Mouse (Mus musculus): ENCODE measurements at regions not wholly inside any gene's neighbourhood (a gene's known extent, or its start where the extent isn't known, plus 50 kb on each side); places are given as distances from the start of the nearest gene placed in this dataset.
A peak's percentile ranks its signal among the peaks of the same experiment; 100 is the strongest.
"Not testable (repeated sequence)": the region's sequence is repeated elsewhere in the genome, so short reads cannot be mapped to it uniquely, and the experiment has no call there.

DNA sequence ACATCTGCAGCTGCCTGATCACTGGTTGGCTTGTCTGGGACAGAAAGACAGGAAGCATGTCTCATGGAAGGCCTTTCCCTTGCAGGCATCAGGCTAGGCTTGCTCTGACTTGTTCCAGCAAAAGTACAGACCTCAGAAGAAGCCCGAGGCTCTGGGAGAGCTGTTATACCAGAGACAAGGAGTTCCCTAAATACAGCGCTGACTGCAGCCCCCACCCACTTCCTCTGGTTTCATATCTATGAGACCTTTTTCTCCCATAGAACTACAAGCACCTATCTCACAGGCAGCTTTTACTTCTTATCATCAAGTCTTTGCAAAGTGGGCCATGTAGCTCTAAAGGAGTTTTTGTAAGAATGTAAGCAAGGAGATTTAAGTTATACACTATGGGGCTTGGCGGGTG lies 312.2 kb upstream of the Vmn1r3 start:
- not testable (repeated sequence) for DNase-seq

DNA sequence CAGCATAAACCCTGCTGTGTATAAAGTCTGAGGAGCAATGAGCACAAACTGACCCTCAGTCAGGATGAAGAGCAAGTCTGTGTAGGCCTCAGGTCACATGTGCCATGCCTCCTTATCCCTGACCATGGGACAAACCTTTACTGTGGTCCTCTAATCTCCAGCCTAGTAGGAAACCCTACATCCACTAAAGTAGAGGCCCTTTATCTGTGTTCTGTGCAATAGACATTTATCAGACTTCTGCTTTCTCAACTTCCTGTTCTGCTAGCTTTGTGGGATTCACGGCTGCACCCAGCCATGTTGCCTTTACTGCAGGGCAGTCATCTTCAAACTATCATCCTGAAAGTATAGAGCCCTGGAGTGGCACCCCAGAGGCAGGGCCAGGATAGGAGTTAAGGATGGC lies 310.8 kb upstream of the Vmn1r3 start:
- not testable (repeated sequence) for DNase-seq

DNA sequence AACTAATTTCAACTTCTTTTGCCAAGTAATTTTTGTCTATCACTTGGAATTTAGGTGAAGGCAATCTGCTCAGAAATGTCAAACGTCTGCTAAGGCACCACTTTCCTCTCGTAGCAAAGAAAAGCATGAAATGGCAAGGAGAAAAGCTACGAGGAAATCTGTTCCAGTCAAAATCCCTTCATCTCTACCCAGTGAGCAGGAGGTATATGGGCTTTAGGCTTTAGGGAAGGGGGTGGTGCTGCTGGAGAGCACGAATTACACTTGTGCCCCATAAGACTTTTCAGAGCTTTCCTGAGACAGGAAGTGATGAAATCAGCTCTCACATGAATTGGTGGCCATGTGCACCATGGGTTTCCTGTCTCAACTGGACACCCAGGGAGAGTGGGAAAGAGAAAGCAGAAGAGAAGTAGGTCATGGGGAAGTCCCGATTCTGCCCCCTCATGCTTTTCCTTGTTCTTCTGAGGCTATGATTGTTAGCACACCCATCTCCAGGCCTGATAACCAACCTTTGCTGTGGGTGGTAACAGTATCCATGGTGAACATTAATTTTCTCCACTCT lies 309.0 kb upstream of the Vmn1r3 start:
- not testable (repeated sequence) for DNase-seq

DNA sequence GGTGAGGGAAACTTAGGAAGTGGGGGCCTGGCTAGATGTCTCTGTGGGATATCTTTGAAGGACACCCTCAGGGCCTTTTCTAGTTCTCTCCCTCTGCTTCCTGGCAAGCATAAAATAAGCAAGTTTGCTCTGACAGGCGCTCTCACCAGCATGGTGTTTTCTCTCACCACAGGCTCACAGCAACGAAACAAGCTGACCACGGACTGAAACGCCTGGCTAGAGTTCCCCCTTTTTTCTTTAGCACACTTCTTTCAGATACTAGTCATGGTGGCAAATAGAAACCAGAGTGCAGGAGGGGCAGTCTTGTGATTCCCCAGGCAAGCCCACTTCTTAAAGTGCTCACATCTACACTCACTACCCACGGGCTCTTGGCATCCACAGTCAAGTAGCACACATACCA lies 305.7 kb upstream of the Vmn1r3 start:
- not testable (repeated sequence) for DNase-seq

DNA sequence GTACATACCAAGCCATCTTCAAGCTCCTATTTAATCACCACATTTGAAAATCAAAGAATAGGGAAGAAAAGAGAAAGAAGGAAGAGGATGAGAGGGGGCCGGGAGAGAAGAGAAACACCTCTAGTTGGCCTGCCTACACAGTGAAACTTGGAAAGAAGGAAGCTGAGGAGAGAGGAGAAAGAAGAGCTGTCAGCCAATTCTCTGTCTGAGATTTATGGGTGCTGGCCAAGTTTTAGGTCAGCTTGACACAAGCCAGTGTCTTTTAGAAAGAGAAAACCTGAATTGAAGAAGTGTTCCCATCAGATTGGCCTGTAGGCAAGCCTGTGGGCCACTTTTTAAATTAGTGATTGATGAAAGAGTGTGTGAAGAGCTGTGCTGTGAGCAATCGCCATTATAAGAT lies 296.9 kb upstream of the Vmn1r3 start:
- no peak for DNase-seq

DNA sequence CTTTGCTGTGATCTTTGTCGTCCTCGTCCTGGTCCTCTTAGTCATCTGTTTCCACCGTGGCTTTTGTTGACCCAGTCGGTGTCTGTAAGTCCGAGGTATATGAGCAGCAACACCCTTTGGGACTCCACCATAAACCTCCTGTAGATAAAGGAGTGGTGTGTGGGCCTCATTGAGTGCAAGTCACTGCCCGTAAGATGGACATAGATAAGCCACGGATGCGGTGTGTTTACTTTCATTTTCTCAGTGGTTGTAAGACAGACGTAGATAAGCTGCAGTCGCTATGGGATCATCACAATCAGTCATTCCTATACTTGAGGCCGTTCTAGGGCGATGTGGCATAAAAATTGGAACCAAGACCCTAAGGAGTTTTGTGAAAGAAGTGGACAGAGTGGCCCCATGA lies 271.6 kb upstream of the Vmn1r3 start:
- DNase-seq = no peak

DNA sequence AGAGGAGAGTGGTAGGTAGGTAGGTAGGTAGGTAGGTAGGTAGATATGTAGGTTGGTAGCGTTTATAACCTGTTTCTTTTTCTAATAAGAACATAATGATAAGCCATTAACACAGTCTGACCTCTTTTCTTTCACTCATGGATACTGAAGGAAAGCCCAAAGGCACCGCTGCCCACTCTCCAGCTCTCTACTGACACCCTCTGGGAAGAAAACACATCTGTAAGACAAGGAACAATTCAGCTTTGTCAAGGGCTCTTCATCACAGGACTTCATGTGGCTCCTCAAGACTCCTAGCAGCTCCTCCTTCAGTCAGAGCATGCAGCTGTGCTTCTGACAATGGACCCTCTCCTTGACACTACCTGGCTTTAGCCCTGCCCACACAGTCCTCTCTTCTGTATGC lies 252.2 kb upstream of the Vmn1r3 start:
- DNase-seq = not testable (repeated sequence)

DNA sequence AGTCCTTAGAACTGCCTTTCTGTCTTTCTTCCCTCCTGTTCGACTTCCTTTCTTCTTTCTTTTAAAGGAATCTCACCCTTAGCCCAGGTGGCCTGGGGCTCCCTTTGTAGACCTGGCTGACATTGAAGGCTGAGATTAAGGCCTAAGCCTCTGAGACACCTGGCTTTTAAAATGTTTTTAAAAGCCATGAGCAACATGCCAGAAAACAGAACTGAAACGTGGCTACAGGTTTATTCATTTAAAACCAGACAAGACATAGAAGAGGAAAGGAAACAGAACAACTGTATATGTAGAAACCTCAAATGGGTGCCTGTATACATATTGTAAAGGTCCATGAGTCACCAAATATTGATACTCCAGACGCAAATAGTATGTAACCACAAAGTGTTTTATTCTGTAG lies 242.8 kb upstream of the Vmn1r3 start:
- DNase-seq = no peak

DNA sequence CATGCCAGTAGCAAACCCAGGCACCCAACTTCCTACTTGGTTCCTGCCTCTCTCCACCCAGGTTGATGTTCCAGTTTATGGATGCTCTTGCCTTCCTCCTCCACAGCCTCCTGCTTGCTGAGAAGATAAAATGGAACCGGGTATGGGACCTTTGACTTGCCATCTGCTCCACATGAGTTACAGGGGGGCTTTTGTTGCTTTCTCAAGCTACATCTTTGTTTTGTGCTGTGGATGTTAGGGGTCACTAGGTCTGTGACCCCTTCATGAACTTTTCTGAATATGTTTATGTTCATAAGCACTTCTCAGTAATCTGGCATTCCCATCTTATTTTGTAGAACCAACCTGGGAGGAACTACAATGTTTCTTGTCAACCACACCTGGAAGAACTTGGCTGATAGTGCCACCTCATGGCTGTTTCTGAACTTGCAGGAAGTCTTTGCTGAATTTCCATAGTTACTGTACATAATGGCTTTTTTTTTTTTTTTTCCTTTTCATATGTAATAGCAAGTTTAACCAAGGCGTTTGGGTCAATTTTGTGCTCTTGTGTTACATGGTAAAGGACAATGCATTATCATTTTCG lies 234.9 kb upstream of the Vmn1r3 start:
- DNase-seq = peak; percentile 54 to 77

DNA sequence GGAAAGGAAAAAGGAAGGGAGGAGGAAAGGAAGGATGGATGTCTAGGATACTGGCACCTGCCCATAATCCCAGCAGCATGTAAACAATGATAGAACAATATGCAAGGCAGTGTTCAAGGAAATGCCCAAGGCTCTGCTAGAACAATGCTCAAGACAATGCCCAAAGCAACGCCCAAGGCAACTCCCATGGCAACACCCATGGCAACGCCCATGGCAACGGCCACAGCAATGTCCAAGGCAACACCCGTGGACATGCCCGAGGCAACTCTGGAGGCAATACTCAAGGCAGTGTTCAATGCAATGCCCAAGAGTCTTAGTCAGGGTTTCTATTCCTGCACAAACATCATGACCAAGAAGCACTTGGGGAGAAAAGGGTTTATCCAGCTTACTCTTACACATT lies 231.5 kb upstream of the Vmn1r3 start:
- no peak for DNase-seq

DNA sequence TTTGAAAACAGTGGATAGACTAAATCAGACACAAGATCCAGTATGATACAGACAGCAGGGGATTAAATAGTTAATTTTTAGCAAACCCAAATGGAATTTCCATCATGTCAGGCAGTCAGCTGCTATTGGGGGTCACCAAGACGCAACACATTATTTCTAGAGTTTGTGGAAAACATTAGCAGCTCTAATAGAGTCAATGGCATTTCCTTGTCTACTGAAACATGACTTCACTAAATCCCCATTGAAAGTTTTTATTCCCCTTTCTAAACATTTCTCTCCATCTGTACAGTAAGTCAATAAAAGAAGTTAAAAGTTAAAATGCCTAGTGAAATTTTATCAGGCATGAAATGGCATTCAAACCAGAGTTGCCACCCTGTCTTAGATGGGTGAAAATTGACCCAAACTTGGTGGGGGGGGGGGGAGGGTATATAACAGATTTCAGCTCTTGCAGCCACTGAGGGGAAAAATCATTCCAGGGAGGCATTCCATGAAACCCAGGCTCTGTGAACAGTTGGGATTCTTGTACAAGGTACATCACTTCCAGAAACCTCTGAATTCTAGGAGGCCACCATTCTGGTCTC lies 229.4 kb upstream of the Vmn1r3 start:
- not testable (repeated sequence) for DNase-seq

DNA sequence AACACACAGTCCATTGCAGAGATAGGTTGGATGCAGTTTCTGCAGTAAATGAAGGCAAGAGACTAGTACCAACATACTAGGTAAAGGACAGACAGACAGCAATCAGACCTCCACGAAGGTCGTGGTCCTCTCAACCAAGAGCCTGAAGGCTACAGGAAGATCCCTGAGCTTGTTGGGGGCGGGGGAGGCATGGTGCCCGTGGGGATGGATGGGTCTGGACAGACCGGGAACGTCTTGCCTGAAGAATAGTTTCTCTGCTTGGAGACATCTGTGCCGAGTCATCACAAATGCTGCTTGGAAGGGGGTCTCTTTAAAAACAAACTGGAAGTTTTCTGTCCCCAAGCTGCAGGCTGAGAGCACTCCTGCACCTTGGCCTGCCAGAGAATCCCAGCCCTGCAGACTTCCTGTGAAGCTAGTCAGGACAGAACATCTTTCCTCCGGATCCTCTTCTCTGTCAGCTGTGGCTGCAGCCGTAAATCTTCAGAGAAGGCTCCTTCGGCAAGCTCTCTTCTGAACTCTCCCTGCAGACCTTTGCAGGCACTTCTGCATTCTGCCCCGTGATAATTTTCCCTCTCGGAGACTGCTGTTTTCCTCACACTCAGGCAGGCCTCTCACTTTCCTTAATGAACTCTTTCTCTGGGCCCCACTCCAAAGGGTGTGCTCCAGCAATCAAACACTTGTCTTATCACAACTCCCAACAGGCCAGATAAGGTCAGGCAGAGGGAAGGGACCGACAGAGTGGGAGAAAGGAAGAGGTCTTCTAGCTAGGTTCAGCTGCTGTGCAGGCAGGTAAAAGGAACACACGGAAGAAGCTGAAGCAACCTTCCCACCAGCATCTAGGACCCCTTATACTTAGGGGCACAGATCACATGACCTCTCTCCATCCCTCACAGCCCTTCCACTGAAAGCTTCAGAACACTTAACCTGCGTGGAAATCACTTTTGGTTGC lies 228.6 kb upstream of the Vmn1r3 start:
- DNase-seq = no peak

DNA sequence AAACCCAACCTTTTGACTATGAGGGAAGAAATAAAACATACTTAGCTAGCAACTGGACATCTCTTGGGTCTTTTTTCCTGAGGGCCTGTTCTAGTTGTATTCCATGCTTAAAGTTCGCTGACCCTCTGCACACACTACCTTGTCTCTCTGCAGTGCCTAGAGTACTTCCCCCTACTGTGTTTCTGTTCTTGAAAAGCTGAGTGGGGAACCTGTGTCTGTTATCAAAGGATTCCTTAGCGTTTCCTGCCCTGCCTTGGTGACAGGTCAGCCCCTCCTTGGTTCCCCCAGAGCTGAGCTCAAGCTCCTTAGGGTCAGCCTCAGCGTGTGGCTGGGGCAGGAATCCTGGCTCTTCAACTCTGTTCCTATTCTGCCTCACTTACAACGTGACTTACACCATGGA lies 227.2 kb upstream of the Vmn1r3 start:
- DNase-seq = not testable (repeated sequence)

DNA sequence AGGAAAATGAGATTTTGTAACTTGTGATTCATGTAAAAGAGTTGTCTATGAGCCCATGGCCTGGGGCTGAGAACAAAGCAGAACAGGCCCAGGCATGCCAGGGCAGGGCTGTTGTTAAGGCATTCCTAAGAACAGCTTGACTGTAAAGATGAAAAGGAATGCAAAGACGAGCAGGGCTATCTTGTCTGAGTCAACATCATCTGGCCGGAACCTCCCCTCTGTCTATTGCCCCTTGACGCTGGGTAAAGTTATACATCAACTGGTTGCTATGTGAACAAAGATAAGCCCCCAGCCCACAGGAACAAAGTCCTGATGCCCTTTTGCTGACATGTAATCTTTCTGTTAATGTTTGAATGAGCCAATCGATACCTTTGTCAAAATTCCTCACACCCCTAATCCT lies 217.7 kb upstream of the Vmn1r3 start:
- not testable (repeated sequence) for DNase-seq

DNA sequence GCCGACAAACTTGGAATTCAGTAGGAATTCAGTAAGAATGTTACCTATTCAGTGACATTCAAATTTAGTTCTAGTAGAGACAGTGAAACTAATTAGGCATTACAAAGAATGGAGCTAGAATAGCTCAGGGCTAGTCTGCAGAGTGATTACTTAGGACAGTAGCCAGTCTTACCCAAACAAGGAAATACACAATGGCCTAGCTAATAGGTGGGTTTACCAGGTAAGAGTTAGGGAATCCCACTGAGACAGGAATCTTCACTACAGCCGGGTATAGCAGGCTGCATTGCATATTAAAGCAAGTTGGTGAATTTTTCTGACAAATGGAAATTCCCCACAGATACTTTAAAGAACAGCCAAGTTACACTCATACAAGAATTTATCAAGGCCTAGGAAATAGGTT lies 216.6 kb upstream of the Vmn1r3 start:
- not testable (repeated sequence) for DNase-seq

DNA sequence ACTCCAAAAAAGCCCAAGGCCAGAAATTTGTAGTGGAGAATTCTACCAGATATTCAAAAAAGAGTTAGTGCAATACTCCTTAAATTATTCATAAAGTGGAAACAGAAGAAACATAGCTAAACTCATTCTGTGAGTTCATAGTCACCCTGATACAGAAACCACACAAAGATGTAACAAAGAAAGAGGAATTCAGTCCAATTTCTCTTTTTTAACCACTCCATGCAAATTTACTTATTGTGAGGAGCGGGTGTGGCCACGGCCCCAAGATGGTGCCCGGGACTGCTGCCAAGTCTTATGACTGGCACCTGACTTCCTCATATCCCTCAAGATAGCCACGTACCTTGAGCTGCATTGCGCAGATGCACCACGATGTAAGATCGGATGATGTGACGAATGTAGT lies 206.4 kb upstream of the Vmn1r3 start:
- not testable (repeated sequence) for DNase-seq

DNA sequence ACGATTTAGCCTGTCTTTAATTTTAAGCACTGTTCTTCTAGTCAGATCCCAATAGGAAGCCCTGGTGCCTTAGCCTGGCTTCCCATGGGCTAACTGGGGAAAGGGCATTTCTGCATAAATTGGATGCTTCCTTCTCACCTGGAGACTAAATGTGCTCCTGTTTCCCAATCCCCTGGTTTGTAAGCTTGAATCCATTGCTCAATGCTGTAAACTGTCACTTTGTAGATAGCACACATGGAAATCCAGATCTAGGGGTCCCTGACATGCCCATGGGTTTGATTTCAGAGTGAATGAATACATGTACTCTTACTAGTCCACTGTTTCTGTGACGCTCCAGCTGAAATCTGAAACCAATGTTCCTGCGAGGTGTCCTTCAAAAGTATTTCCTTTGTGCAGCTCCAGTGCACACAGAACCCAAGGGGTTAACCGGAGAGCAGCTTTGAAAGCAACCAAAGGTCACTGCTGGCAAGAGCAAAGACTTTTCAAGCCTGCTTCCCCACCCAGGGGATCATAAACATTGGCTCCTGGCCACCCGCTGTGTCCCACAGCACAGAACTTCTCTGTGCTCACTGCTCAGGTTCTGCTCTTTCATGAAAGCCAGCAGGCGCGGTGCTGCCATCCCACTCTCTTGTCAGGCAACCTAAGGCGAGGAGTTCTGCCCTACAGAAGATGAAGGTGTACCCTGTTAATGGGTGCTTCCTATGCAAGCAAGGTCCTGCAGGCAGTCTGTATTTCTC lies 188.0 kb upstream of the Vmn1r3 start:
- peak; percentile 7 to 24 for DNase-seq

DNA sequence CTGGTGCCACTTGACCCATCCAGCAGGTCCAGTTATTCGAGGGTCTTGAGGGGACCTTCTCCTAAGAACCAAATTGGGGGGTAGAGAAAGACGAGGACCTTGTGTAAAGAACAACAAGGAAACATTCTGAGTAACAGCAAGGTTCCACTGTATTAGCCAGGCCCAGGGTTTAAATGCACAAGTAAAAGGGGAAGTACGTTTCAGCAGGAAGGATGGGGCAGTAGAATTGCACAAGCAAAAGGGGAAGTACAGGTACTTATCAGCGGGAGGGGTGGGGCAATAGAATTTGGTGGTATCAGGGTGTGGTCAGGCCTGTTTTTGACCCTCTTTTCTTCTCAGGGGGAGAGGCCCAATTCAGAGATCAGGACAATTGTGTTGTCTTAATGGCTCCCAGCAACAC lies 182.9 kb upstream of the Vmn1r3 start:
- DNase-seq = not testable (repeated sequence)

DNA sequence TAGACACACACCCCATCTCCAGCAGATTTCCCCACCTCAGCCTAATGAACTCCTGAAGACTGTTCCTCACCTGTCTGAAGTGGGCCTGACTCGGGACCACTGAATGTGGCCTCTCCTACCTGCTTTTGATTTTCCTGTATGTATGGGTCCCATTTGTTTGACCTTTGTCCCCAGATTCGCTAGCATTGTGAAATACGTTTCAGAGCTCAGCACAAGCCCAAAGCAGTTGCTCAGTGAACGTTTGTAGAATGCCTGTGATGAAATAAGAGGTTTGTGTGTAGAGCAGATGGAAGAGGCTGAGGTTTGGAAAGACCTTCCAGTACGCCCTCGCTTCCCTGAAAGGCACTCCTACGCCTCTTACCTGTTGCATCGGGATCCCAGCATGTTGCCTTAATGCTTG lies 158.3 kb upstream of the Vmn1r3 start:
- not testable (repeated sequence) for DNase-seq

DNA sequence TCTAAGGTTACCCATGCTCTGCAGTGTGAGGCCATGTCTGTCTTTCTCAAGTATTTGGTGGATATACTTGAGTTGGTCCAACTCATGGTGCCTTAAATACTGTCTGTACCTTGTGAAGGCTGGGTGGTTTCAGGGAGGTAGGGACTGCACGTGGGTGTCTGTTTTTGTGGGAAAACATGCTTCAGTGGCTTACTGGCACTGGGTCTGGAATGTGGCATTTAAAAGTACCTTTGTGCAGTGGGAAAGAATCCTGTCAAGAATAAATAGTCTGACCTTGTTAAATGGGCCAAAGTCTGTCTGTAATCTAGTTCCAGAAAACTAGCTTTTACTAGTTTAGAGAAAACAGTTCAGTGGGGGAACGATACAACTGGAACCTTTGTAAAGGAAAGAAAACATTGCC lies 157.5 kb upstream of the Vmn1r3 start:
- DNase-seq = peak; percentile 39 to 42

DNA sequence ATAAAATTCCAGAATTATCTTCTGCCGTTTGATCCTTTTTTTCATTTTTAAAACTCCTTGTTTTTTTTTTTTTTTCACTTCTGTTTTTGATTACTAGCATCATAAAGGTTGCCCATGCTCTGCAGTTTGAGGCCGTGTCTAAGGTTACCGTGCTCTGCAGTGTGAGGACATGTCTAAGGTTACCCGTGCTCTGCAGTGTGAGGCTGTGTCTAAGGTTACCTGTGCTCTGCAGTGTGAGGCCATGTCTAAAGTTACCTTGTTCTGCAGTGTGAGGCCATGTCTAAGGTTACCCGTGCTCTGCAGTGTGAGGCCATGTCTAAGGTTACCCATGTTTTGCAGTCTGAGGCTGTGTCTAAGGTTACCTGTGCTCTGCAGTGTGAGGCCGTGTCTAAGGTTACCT lies 157.0 kb upstream of the Vmn1r3 start:
- not testable (repeated sequence) for DNase-seq

Measured in kidney, postnatal 36 days (tissue).